Mouse (Mus musculus): Measurements from ENCODE around the gene Zfp658. TPM values are rescaled to one million over a fixed set of nuclear protein-coding genes. Genes with fewer than 3 reads are reported as not detected.
A peak's percentile ranks its signal among the peaks of the same experiment; 100 is the strongest.

Zfp658 gene
- polyA plus RNA-seq (2015; fragmentation: Nextera tagmentation; extraction: Ambion mirVana), result 12.5 TPM in 2 replicates

- H3K9ac ChIP-seq (replicated peaks; ENCODE audit: low read depth, low read length), result peak within 1 kb of the TSS; percentile 84
- ATAC-seq, result peak; percentile 94
- H3K9me3 ChIP-seq (ENCODE audit: control insufficient read depth, low read length), result no peaks in the 10 kb centered on the region
- H3K4me3 ChIP-seq (replicated peaks; ENCODE audit: low read length), result peak within 1 kb of the TSS; percentile 91
- H3K4me1 ChIP-seq (replicated peaks; ENCODE audit: control insufficient read depth, insufficient read depth, low read length), result peaks cover 14% of the 10 kb centered on the region
- H3K27me3 ChIP-seq (replicated peaks; ENCODE audit: control insufficient read depth, insufficient read depth, low read length), result no peaks in the 10 kb centered on the region
- under 1% methylated on average over 27 of the region's 27 CpGs for WGBS
- H3K4me2 ChIP-seq (ENCODE audit: low read length), result peak within 1 kb of the TSS; percentile 87
- H3K36me3 ChIP-seq (ENCODE audit: control insufficient read depth, insufficient read depth), result peaks cover 7% of the 10 kb centered on the region
- H3K27ac ChIP-seq (ENCODE audit: low read length), result peak within 1 kb of the TSS; percentile 93
Measured at GRCm38 (mm10) chr7:43562006-43562633, at the start of gene Zfp658. Zfp658 (plus strand) TSS chr7:43562256.

DNA sequence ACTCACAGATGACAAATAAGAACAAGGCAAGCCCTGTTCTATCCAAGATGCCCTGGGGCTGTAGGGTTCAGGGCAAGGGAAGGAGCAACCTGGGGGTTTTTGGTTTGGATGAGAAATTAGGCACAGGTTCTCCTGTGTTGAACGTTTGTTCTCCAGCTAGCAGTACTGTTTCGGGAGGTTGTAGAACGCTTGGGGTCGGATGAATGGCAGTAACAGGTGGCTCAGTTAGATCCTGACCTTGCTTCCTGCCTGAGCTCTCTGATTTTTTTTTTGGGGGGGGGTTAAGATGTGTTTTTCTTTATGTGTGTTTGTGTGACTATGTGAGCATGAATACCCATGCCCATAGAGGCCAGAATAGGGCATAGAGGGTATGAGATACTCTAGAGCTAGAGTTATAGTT lies 49.5 kb upstream of the Zfp658 start:
- WGBS, result 86% methylated on average over 4 of the region's 4 CpGs
- Histone ChIP-seq H3K9ac (replicated peaks; ENCODE audit: low read depth, low read length) (no peak overlapping the region), H3K4me1 (replicated peaks; ENCODE audit: control insufficient read depth, insufficient read depth, low read length) (no peaks in the 10 kb centered on the region), H3K27ac (ENCODE audit: low read length) (no peak overlapping the region), H3K9me3 (ENCODE audit: control insufficient read depth, low read length) (no peaks in the 10 kb centered on the region), H3K4me2 (ENCODE audit: low read length) (no peak overlapping the region), H3K36me3 (ENCODE audit: control insufficient read depth, insufficient read depth) (no peaks in the 10 kb centered on the region), H3K4me3 (replicated peaks; ENCODE audit: low read length) (no peak overlapping the region), H3K27me3 (replicated peaks; ENCODE audit: control insufficient read depth, insufficient read depth, low read length) (no peaks in the 10 kb centered on the region)
- no peak for ATAC-seq

- Histone ChIP-seq H3K36me3 (ENCODE audit: control insufficient read depth, insufficient read depth) (no peaks in the 10 kb centered on the region), H3K4me3 (replicated peaks; ENCODE audit: low read length) (no peak overlapping the region), H3K4me1 (replicated peaks; ENCODE audit: control insufficient read depth, insufficient read depth, low read length) (no peaks in the 10 kb centered on the region), H3K9me3 (ENCODE audit: control insufficient read depth, low read length) (no peaks in the 10 kb centered on the region), H3K9ac (replicated peaks; ENCODE audit: low read depth, low read length) (no peak overlapping the region), H3K4me2 (ENCODE audit: low read length) (no peak overlapping the region), H3K27ac (ENCODE audit: low read length) (no peak overlapping the region), H3K27me3 (replicated peaks; ENCODE audit: control insufficient read depth, insufficient read depth, low read length) (no peaks in the 10 kb centered on the region)
- 89% methylated on average over 5 of the region's 5 CpGs for WGBS
- ATAC-seq, result no peak
Measured at GRCm38 (mm10) chr7:43515076-43515475, 47.0 kb upstream of the Zfp658 start.

DNA sequence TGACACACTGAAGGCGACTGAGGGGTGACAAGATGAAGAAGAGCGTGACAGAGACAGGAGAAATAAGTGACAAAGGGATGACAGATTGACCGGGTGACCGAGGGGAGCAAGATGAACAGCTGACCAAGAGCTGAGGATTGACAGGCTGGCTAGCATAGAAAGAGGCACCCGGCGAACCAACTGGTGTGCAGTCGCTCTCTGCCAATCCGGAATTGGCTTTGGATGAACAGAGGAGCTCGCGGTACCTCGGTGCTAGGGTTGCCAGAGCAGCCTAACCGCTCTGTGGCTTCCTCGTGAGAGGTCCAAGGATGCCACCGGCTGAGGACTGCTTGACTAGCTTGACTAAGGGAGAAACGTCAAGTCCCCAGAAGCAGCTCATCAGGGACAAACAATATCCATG lies 43.7 kb upstream of the Zfp658 start:
- Histone ChIP-seq H3K9me3 (ENCODE audit: control insufficient read depth, low read length) (no peaks in the 10 kb centered on the region), H3K27ac (ENCODE audit: low read length) (no peak overlapping the region), H3K36me3 (ENCODE audit: control insufficient read depth, insufficient read depth) (no peaks in the 10 kb centered on the region), H3K4me2 (ENCODE audit: low read length) (no peak overlapping the region), H3K4me3 (replicated peaks; ENCODE audit: low read length) (no peak overlapping the region), H3K9ac (replicated peaks; ENCODE audit: low read depth, low read length) (no peak overlapping the region), H3K27me3 (replicated peaks; ENCODE audit: control insufficient read depth, insufficient read depth, low read length) (no peaks in the 10 kb centered on the region), H3K4me1 (replicated peaks; ENCODE audit: control insufficient read depth, insufficient read depth, low read length) (no peaks in the 10 kb centered on the region)
- 75% methylated on average over 15 of the region's 15 CpGs for WGBS
- ATAC-seq, result no peak

- Histone ChIP-seq H3K27me3 (replicated peaks; ENCODE audit: control insufficient read depth, insufficient read depth, low read length) (no peaks in the 10 kb centered on the region), H3K9ac (replicated peaks; ENCODE audit: low read depth, low read length) (no peak overlapping the region), H3K36me3 (ENCODE audit: control insufficient read depth, insufficient read depth) (no peaks in the 10 kb centered on the region), H3K4me2 (ENCODE audit: low read length) (no peak overlapping the region), H3K4me1 (replicated peaks; ENCODE audit: control insufficient read depth, insufficient read depth, low read length) (no peaks in the 10 kb centered on the region), H3K9me3 (ENCODE audit: control insufficient read depth, low read length) (no peaks in the 10 kb centered on the region), H3K27ac (ENCODE audit: low read length) (no peak overlapping the region), H3K4me3 (replicated peaks; ENCODE audit: low read length) (no peak overlapping the region)
- WGBS, result 88% methylated on average over 2 of the region's 2 CpGs
- ATAC-seq, result no peak
Measured at GRCm38 (mm10) chr7:43522776-43523175, 39.3 kb upstream of the Zfp658 start.

GRCm38 (mm10) chr7:43525313-43525712 lies 36.7 kb upstream of the Zfp658 start:
- WGBS, result 55% methylated on average over 3 of the region's 3 CpGs
- H3K4me1 ChIP-seq (replicated peaks; ENCODE audit: control insufficient read depth, insufficient read depth, low read length), result no peaks in the 10 kb centered on the region

DNA sequence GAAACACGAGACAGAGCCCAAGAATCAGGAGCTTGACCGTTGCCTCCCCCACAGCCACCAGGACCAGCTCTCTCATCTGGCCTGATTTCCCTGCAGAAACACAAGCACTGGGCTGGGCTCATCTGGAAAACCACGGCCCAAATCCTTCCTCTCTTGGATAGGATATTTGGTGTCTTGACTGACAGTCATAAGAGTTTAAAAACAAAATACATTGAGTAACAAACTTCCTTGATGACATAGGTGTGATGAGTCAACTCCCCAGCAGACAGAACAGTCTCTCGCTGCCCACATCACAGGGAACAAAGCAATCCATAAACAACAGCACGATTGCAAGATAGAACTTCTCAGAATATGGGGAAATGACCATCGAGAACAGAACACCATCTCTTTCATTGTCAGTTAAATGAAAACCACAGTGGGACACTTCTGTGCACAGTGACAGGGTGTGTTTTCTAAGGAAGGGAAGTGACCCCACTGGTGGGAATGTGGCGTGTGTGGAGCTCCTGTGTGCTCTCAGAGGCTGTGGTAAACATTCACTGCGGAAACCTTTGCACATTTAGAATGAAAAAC lies 31.8 kb upstream of the Zfp658 start:
- WGBS, result 72% methylated on average over 8 of the region's 8 CpGs
- Histone ChIP-seq H3K27me3 (replicated peaks; ENCODE audit: control insufficient read depth, insufficient read depth, low read length) (no peaks in the 10 kb centered on the region), H3K4me1 (replicated peaks; ENCODE audit: control insufficient read depth, insufficient read depth, low read length) (no peaks in the 10 kb centered on the region), H3K9me3 (ENCODE audit: control insufficient read depth, low read length) (no peaks in the 10 kb centered on the region), H3K9ac (replicated peaks; ENCODE audit: low read depth, low read length) (no peak overlapping the region), H3K4me2 (ENCODE audit: low read length) (no peak overlapping the region), H3K27ac (ENCODE audit: low read length) (no peak overlapping the region), H3K4me3 (replicated peaks; ENCODE audit: low read length) (no peak overlapping the region), H3K36me3 (ENCODE audit: control insufficient read depth, insufficient read depth) (no peaks in the 10 kb centered on the region)
- ATAC-seq, result no peak

More at GRCm38 (mm10) chr7:43525313-43525712, 36.7 kb upstream of the Zfp658 start:
- H3K9me3 ChIP-seq (ENCODE audit: control insufficient read depth, low read length), result no peaks in the 10 kb centered on the region
- H3K27ac ChIP-seq (ENCODE audit: low read length), result no peak overlapping the region
- H3K4me3 ChIP-seq (replicated peaks; ENCODE audit: low read length), result no peak overlapping the region
- no peaks in the 10 kb centered on the region for H3K27me3 ChIP-seq (replicated peaks; ENCODE audit: control insufficient read depth, insufficient read depth, low read length)
- H3K36me3 ChIP-seq (ENCODE audit: control insufficient read depth, insufficient read depth), result no peaks in the 10 kb centered on the region
- no peak overlapping the region for H3K4me2 ChIP-seq (ENCODE audit: low read length)
- no peak overlapping the region for H3K9ac ChIP-seq (replicated peaks; ENCODE audit: low read depth, low read length)
- no peak for ATAC-seq

DNA sequence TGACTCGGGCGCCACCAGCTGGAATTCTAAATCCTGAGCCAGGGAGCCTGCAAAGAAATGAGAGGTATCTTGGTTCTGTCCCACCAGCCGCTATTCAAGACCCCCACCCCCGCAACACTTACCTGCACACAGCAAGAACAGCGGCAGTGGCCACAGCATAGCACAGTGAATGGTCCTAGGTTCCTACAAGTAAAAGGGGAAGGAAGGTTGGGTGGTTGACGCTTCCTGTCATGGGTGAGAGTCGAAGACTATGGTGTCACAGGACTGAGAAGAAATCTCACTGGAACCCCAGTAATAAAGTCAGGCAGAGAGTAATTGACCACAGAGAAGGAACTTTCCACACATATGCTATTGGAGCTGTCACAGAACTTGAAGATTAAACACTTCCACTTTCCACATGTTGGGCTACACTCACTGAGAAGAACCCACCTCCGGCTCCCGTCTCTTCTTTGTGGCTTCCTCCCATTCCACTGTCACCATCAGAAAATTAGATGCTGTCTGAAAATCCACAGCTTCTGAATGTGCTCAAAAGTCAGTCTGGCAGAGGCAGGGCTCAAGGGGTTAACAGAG lies 29.0 kb upstream of the Zfp658 start:
- 90% methylated on average over 9 of the region's 9 CpGs for WGBS
- H3K4me2 ChIP-seq (ENCODE audit: low read length), result no peak overlapping the region
- no peak overlapping the region for H3K27ac ChIP-seq (ENCODE audit: low read length)
- no peaks in the 10 kb centered on the region for H3K4me1 ChIP-seq (replicated peaks; ENCODE audit: control insufficient read depth, insufficient read depth, low read length)
- H3K9ac ChIP-seq (replicated peaks; ENCODE audit: low read depth, low read length), result no peak overlapping the region
- ATAC-seq, result no peak
- no peaks in the 10 kb centered on the region for H3K27me3 ChIP-seq (replicated peaks; ENCODE audit: control insufficient read depth, insufficient read depth, low read length)
- H3K36me3 ChIP-seq (ENCODE audit: control insufficient read depth, insufficient read depth), result no peaks in the 10 kb centered on the region
- no peaks in the 10 kb centered on the region for H3K9me3 ChIP-seq (ENCODE audit: control insufficient read depth, low read length)
- H3K4me3 ChIP-seq (replicated peaks; ENCODE audit: low read length), result no peak overlapping the region

DNA sequence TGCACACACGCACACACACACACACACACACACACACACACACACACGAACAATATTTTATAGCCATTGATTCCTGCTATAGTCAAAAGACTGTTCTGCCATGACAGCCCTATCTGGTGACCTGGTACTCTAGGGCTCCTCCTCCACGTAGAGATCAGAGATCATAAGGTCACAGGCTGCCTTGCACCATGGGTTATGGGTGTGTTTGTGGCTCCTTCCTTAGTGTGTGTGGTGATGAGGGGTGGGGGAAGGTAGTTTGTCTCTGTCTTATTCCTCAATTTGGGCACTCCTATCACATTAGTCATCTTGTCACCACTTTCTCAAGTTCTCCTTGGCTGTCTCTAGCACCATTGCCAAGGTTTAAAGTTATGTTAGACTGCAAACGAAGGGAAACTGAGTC lies 23.5 kb upstream of the Zfp658 start:
- no peak for ATAC-seq
- H3K9me3 ChIP-seq (ENCODE audit: control insufficient read depth, low read length), result no peaks in the 10 kb centered on the region
- 76% methylated on average over 4 of the region's 4 CpGs for WGBS

More for the DNA sequence above, 23.5 kb upstream of the Zfp658 start:
- H3K36me3 ChIP-seq (ENCODE audit: control insufficient read depth, insufficient read depth), result no peaks in the 10 kb centered on the region
- H3K27ac ChIP-seq (ENCODE audit: low read length), result no peak overlapping the region
- no peak overlapping the region for H3K9ac ChIP-seq (replicated peaks; ENCODE audit: low read depth, low read length)
- no peak overlapping the region for H3K4me3 ChIP-seq (replicated peaks; ENCODE audit: low read length)
- no peaks in the 10 kb centered on the region for H3K4me1 ChIP-seq (replicated peaks; ENCODE audit: control insufficient read depth, insufficient read depth, low read length)
- no peak overlapping the region for H3K4me2 ChIP-seq (ENCODE audit: low read length)
- no peaks in the 10 kb centered on the region for H3K27me3 ChIP-seq (replicated peaks; ENCODE audit: control insufficient read depth, insufficient read depth, low read length)
